Mouse (Mus musculus) heart, embryonic 14.5 days (tissue): Measurements from ENCODE around the gene Zcchc12. TPM values are rescaled to one million over a fixed set of nuclear protein-coding genes. Genes with fewer than 3 reads are reported as not detected.

ENCODE experiments used
- ATAC-seq: fragments of 200-750 bp; cut with Nextera tagmentation; 2 replicates; pipeline ENCODE4 v1.8.0; 2017; ENCODE audit warnings: low read depth, moderate TSS enrichment; ENCODE audit not compliant: insufficient number of reproducible peaks, insufficient read depth, low FRiP score
- H3K27ac ChIP-seq, 2 experiments: fragments of 200-500 bp in 1 of 2; fragments of 300-500 bp in 1 of 2; sonication (generic) in 1 of 2; replicated peaks in 1 of 2; 2 replicates each; pipeline ENCODE4 v1.5.1; 2012 to 2014; ENCODE audit warnings: low read depth in 2 of 2, low read length in 2 of 2, control low read depth in 1 of 2, mild to moderate bottlenecking in 1 of 2, mixed read lengths in 1 of 2; ENCODE audit not compliant: control insufficient read depth in 1 of 2, insufficient read depth in 1 of 2
- H3K27me3 ChIP-seq: fragments of 300-500 bp; sonication (generic); 2 replicates; pipeline ENCODE4 v1.6.1; 2014; ENCODE audit warnings: mild to moderate bottlenecking, low read length, control low read depth; ENCODE audit not compliant: control insufficient read depth, insufficient read depth
- H3K36me3 ChIP-seq: fragments of 300-500 bp; sonication (generic); 2 replicates; pipeline ENCODE4 v1.6.1; 2014; ENCODE audit warnings: mild to moderate bottlenecking, control low read depth, low read length, mixed read lengths; ENCODE audit not compliant: control insufficient read depth, insufficient read depth
- H3K4me1 ChIP-seq, 2 experiments: fragments of 200-500 bp in 1 of 2; fragments of 300-500 bp in 1 of 2; sonication (generic) in 1 of 2; 2 replicates each; pipeline ENCODE4 v1.6.1; 2012 to 2014; ENCODE audit warnings: low read length in 2 of 2, control low read depth in 1 of 2, mixed read lengths in 1 of 2; ENCODE audit not compliant: control insufficient read depth in 2 of 2, insufficient read depth in 2 of 2
- H3K4me2 ChIP-seq: fragments of 300-500 bp; sonication (generic); 2 replicates; pipeline ENCODE4 v1.6.1; 2014; ENCODE audit warnings: mild to moderate bottlenecking, low read length
- H3K4me3 ChIP-seq, 2 experiments: fragments of 200-500 bp in 1 of 2; fragments of 300-500 bp in 1 of 2; sonication (generic) in 1 of 2; 2 replicates each; pipeline ENCODE4 v1.5.1; 2012 to 2014; ENCODE audit warnings: low read length in 2 of 2, mild to moderate bottlenecking in 2 of 2, control low read depth in 1 of 2, low read depth in 1 of 2, moderate library complexity in 1 of 2; ENCODE audit not compliant: control insufficient read depth in 1 of 2, insufficient read depth in 1 of 2
- H3K9ac ChIP-seq: fragments of 300-500 bp; sonication (generic); 2 replicates; pipeline ENCODE4 v1.6.1; 2014; ENCODE audit warnings: mild to moderate bottlenecking, low read length
- H3K9me3 ChIP-seq: fragments of 300-500 bp; sonication (generic); 2 replicates; pipeline ENCODE4 v1.6.1; 2016; ENCODE audit warnings: low read length, control low read depth; ENCODE audit not compliant: control insufficient read depth
- WGBS: fragments of 180-500 bp; shearing (Covaris S2); extraction: QIAGEN DNeasy Blood & Tissue Kit; methylation state at CpG from one replicate; pipeline ENCODE4 v1.1.7; 2014; 5-methylcytosine and 5-hydroxymethylcytosine counted together
- polyA plus RNA-seq: library from polyadenylated mRNA; unstranded; fragments of >200 nt; fragmentation: Nextera tagmentation; extraction: Ambion mirVana; gene quantifications from 2 replicates; pipeline ENCODE4 v1.2.1, GENCODE M21; 2014

Zcchc12 gene
- polyA plus RNA-seq, result 4.4 and 4.6 TPM in 2 replicates

DNA sequence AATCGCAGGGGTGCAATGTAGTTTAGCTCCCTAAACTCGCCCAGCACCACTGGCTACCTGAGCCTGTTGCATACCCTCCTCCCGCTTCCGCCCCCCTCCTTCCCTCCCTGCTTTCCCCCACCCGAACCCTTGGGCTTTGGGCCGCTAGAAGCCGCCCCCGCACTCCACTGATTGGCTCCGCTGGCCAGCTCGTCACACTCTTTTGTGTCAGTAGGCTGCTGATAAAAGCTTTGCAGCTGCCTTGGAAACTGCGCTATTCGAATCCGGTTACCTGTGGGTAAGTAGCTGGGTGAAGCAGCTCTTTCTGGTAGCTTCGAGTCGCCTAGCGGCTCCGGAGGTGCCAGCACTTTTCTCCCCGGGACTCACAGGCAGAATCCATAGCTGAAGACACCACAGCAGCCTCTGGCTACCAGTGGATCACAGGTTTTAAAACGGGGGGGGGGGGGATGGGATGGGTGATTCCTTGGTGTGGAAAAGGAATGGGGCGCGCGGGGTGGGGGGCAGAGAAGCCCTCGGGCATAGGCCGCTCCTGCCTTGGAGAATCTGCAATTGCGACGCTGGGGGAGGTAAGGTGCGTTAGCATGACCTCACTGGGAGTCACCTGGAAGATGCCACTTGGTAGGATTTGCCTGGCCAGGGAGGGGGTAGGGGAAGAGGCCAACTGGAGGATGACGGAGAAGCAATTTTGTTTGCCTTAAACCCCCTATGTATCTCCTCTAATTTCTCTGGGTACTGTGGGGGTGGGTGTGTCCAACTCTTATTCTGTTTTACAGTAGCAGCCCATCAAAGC is at the start of gene Zcchc12:
Zcchc12 (plus strand) TSS at position 169 of the 790 bp plus-strand sequence.
- 21% methylated on average over 27 of the region's 28 CpGs for WGBS
- Histone ChIP-seq H3K27ac (no peak within 1 kb of the TSS), H3K4me3 (peak within 1 kb of the TSS; percentile 27 to 37), H3K9me3 (no peaks in the 10 kb centered on the region), H3K4me1 (no peaks in the 10 kb centered on the region; a peak in 1 of 4 replicates), H3K27me3 (no peaks in the 10 kb centered on the region), H3K4me2 (peak within 1 kb of the TSS; percentile 62), H3K9ac (0 out of 2 replicates have a peak within 1 kb of the TSS, but pooled peaks have one; percentile 11), H3K36me3 (no peaks in the 10 kb centered on the region)
- ATAC-seq, result no peak

DNA sequence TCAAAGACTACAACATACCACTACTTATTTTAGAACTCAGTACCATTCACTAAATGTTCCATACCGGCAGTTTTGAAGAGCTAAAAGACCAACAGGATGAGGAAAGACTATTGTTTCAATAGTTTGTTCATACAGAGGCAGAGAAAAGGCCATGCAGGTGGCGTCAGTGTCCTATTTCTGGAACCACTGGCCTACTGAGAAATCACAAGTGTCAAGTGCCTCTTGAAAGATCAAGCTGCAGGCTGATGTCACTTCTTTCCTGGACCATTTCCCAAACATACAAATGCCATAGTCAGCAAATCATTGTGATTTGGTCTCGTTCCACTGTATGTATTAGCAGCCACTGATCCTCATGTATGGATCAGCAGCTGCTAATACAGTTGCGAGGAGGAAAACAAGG is 49.0 kb upstream of the Zcchc12 start:
- H3K27ac ChIP-seq, result peak overlapping the region; percentile 68 to 75
- H3K4me1 ChIP-seq, result peaks cover 0 to 5% of the 10 kb centered on the region in 2 experiments; a peak in 2 of 4 replicates
- H3K4me3 ChIP-seq, result no peak overlapping the region
- 29% methylated on average over 4 of the region's 4 CpGs for WGBS
- H3K27me3 ChIP-seq, result no peaks in the 10 kb centered on the region
- H3K36me3 ChIP-seq, result 0 out of 2 replicates have a peak, but pooled peaks cover 6% of the 10 kb centered on the region
- no peak overlapping the region for H3K4me2 ChIP-seq
- ATAC-seq, result no peak
- H3K9ac ChIP-seq, result no peak overlapping the region
- H3K9me3 ChIP-seq, result no peaks in the 10 kb centered on the region

DNA sequence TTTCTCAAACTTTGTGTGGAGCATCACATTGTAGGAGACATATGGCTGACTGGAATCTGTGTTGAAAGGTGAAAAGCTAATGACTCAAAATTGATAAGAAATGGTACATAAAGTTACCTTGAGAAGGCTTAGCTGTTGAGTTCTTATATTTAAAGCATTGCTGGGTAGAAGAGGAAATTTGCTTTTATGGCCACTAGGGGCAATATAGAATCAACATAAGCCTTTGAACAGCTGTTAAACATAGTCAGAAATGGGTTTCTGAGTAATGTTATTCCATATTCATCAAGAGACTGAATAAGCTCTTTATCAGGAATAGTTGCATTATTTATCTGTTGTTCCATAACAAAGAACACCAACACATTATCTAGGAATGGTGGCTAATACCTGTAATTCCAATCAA is 45.6 kb upstream of the Zcchc12 start:
- ATAC-seq, result no peak
- H3K9ac ChIP-seq, result no peak overlapping the region
- H3K4me1 ChIP-seq, result peaks cover 0 to 5% of the 10 kb centered on the region in 2 experiments; a peak in 2 of 4 replicates
- 0 out of 2 replicates have a peak, but pooled peaks cover 6% of the 10 kb centered on the region for H3K36me3 ChIP-seq
- no peak overlapping the region for H3K27ac ChIP-seq
- H3K9me3 ChIP-seq, result no peaks in the 10 kb centered on the region
- H3K4me2 ChIP-seq, result no peak overlapping the region
- no peak overlapping the region for H3K4me3 ChIP-seq
- no peaks in the 10 kb centered on the region for H3K27me3 ChIP-seq

DNA sequence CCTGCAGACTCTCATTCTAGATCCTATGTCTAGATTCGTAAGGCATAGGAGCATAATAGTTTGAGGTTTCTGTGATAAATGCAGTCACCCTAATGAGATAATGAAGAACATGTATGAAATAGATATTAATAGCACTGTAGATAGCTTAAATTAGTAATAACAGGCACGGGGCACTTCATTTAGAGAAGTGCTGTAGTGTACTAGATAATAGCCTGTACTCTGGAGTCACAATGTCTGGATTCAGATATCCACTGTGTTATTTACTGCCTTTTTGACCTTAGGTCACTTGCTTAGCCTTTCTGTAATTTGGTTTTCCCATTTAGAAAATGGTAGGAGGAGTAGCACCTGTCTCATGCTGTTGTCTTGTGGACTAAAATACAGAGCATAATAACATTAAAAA is 39.0 kb upstream of the Zcchc12 start:
- 40% methylated on average over 2 of the region's 2 CpGs for WGBS
- H3K36me3 ChIP-seq, result no peaks in the 10 kb centered on the region
- H3K4me2 ChIP-seq, result no peak overlapping the region
- H3K4me1 ChIP-seq, result peaks cover 0 to 2% of the 10 kb centered on the region in 2 experiments; a peak in 1 of 4 replicates
- H3K9me3 ChIP-seq, result no peaks in the 10 kb centered on the region
- no peaks in the 10 kb centered on the region for H3K27me3 ChIP-seq
- no peak overlapping the region for H3K4me3 ChIP-seq
- H3K9ac ChIP-seq, result no peak overlapping the region
- peak overlapping the region in 1 of 2 experiments; percentile 53; a peak in 2 of 4 replicates for H3K27ac ChIP-seq
- ATAC-seq, result no peak

DNA sequence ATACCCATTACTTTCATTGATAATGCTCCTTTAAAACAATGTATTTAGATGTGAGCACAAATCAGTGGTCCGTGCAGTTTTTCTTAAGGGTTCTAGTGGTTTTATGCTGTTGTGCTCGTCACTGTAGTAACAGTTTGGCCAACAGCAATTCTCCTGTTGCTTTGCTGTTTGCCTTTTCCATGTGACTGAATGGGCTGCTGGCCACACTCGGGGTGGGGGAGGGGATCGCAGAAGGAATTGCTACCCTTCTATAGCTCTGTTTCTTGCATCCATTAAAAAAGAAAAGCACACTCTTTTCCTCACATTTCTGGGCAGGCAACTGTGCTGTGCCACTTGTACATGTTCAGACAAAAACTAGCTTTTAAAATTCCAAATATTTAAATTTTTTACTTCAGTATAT is 34.1 kb upstream of the Zcchc12 start:
- WGBS, result 39% methylated on average over 4 of the region's 4 CpGs

DNA sequence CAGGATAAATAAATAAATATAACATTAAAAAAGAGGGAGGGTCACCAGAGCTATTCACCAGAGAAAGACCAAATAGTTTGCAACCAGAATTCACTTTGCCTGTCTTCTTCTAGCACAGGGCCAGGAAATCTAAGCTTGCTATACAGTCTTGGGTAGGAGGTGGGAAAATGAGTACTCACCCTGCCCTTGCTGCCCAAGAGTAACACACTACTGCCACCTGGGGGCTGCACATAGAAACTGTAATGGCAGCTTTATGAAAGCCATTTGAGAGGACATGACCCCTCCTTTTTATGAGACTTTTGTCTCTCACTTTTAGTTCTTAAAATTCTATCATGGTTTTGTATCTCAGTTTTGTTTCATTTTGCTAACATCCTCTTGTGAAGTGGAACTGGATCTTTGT is 12.1 kb upstream of the Zcchc12 start:
- Histone ChIP-seq H3K4me2 (no peak overlapping the region), H3K36me3 (no peaks in the 10 kb centered on the region), H3K4me3 (no peak overlapping the region), H3K27me3 (no peaks in the 10 kb centered on the region), H3K9me3 (no peaks in the 10 kb centered on the region), H3K27ac (no peak overlapping the region), H3K4me1 (no peaks in the 10 kb centered on the region), H3K9ac (no peak overlapping the region)
- ATAC-seq, result no peak

More for the DNA sequence above, 34.1 kb upstream of the Zcchc12 start:
- Histone ChIP-seq H3K4me2 (no peak overlapping the region), H3K4me3 (no peak overlapping the region), H3K27me3 (no peaks in the 10 kb centered on the region), H3K9ac (no peak overlapping the region), H3K27ac (no peak overlapping the region), H3K36me3 (no peaks in the 10 kb centered on the region), H3K4me1 (no peaks in the 10 kb centered on the region), H3K9me3 (no peaks in the 10 kb centered on the region)
- no peak for ATAC-seq

DNA sequence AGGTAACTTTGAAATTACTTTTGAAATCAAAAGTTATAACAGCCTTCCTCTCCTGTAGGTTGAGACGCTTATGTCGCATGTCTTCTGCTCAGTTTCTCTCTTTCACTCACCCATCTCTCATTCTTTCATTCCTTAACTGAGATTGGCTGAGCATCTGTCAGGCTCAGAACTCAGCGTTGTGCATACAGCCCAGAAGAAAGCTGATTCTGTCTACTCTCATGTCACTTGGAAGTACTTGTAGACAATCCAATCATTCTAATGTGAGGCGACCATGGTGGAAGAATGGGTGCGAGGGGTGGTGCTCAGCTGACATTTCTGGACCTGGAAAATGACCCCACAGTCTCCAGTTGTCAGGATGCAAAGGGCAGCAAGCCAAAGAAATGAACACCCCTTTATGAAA is 9.7 kb upstream of the Zcchc12 start:
- Histone ChIP-seq H3K4me2 (no peak overlapping the region), H3K27me3 (no peaks in the 10 kb centered on the region), H3K9me3 (no peaks in the 10 kb centered on the region), H3K4me3 (no peak overlapping the region), H3K9ac (no peak overlapping the region), H3K27ac (no peak overlapping the region), H3K4me1 (no peaks in the 10 kb centered on the region), H3K36me3 (no peaks in the 10 kb centered on the region)
- no peak for ATAC-seq
- 52% methylated on average over 5 of the region's 5 CpGs for WGBS
